Mouse (Mus musculus): ENCODE measurements at regions not wholly inside any gene's neighbourhood (a gene's known extent, or its start where the extent isn't known, plus 50 kb on each side); places are given as distances from the start of the nearest gene placed in this dataset.

DNA sequence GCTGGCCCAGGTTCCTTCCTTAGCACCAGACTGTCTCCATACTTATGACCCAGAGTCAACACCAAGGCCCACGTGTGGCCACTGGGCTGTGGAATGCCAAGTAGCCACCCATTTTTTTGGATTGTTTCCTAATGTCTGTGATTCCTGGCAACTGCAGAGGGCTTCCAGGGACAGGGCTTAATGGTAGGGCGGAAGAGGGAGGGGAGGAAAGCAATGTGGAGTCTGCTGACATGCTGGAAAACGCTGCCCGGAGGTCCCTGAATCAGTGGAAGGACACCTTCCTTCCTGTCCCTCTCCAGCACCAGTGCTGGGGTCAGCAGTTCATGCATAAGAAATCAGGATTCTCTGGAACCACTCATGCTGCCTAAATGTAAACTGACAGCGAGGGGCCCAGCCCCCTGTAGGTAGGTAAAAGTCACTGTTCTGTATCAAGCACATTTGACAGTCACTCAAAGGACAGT lies 90.8 kb downstream of the Iyd start:
- DNase-seq = peak; percentile 66 to 73
- intact Hi-C loops (cut with DNase I) = loop anchor here (5.0 kb wide), 4 partner anchors 33 to 132 kb away; partner anchors contain the start of gene Plekhg1

DNA sequence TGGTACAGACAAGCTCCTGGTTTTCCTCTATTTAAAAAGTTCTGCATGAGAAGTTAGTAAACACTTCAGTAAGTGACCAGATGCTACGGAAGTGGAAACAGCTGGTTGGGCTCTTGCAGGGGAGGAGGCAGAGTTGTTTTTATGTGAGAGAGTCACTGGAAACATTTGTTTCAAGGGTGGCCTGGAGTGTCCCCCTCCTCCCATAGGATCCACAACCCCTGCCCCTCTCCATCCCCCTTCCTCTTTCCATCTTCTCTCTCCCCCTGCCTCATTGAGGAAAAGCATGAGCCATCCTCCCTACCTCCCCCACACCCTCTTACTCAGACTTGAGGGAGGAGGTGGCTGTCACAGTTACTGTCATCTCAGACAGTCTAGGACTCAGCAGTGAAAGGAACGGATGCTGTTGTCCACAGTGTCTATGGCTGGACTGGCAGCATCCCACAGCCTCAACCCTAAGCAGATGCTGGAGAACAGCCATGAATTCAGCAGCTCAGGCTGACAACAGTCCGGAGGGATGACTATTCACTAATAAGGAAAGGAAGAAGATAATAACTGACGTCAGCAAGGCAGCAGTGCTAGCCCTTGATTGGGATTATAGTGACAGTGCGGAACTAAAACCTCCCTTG lies 93.9 kb downstream of the Iyd start:
- peak; percentile 78 to 81 for DNase-seq
- intact Hi-C loops (cut with DNase I) = loop anchor here (5.0 kb wide), 4 partner anchors 37 to 128 kb away; partner anchors contain the start of gene Plekhg1

DNA sequence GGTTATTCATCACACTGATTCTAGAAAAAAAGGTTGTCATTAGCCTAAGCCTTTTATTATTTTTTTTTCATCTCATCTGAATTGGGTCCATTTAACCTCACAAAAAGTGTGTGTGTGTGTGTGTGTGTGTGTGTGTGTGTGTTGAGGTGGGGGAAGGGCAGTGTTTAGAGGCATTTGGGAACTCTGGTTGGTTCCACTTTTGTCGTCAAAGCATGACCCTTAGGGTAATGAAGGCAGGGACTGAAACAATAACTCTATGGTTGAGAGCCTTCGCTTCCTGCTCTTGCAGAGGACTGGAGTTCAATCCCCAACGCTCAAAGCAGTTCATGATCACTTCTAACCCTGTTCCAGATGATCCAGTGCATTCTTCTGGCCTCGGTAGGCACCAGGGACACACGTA lies 96.1 kb upstream of the Plekhg1 start:
- intact Hi-C loops (cut with DNase I) = no loop called here

DNA sequence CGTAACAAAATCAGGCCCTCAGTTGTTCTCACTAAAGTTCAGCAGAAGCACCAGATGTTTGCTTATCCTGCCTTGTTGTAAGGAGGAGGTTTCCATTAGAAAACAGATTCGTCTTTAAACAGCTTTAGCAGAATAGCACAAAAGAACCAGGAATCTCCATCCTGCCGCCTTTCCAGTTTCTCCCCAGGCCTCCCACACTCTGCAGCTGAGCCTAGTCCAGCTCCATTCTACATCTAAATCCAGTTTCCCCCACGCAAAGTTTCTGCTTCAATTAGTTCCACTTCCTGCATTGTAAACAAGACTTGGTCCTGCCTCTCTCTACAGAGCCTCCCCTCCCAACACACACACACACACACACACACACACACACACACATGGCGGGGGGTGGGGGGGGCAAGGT lies 95.1 kb upstream of the Plekhg1 start:
- intact Hi-C loops (cut with DNase I) = loop anchor here (5.0 kb wide), 1 partner anchor 47 kb away; no protein-coding TSS in a partner anchor
- DNase-seq = peak; percentile 20 to 28

More for the DNA sequence above, 96.1 kb upstream of the Plekhg1 start:
- DNase-seq = no peak

DNA sequence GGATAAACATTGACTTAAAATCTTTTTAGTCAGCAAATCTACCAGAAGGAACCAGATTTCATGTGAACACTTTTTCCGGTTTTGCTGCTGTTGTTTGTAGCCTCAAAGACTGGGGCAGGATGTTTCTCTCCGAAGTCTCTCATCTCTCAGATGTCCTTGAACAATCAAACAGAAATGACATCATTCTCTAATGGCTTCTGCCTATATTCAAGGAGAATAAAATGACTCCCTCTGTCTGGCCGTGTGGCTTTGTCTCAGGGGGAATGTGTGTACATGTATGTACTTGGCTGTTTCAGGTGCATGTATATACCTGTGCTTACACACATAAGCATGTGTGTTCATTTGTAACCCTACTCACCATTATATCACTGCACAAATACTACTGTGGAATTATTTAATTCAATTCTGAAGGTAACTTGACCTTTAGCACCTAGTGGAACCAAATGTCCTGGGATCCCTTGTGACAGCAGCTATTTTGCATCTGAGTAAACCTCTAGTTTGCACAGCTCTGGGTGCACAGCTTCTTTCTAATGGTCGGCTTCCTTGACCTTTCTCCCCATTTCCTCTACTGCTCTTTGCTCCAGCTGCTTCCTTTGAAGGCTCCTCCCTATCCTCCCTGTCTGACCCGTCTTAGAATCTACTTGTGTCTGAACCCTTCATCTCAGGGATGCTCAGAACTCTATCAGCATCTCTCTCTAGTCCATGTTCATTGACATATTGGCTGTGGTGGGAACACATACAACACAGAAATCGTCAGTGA lies 93.8 kb upstream of the Plekhg1 start:
- intact Hi-C loops (cut with DNase I) = loop anchor here (2.0 to 5.0 kb wide), 2 partner anchors 46 to 94 kb away; partner anchors contain the start of gene Plekhg1
- DNase-seq = no peak

DNA sequence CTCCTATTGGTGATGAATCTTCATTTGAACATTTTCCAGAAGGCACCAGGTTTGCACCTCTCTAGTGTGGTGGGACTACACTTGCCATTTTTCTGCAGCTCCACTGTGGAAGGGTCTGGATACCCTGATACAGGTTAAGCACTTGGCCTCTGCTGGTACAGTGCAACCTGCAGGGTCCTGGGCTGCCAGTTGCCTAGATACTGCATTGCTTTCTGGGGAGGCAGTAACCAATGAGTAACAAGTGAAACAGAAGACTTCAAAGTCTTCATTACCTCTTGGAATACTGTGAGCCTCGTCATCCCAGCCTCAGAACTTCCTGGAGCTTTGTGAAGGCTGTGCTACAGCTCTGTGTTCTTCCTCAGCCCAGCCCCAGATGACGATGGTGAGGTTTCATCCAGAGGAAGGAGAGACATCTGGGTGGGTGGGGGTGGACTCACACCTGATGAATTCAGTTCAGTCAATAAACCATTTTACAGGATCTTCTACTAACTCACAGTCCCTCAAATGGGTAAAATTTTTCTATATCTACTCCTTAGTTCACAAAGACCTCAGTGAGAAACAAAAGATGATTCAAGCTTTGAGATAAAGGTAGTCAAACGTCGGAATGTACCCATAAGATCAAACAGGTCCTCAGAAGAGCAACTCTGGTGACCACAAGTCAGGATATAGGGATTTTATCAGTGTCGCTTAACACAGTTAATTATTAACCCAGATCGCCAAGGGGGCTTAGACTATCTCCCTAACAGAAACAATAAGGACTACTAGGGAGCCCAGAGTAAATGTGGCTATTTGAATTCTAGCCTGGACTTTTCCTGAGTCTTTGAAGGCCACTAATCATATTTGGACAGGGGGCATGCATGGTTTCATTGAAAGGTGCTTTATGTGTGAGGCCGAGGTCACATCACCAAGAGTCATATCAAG lies 92.1 kb upstream of the Plekhg1 start:
- no peak for DNase-seq
- intact Hi-C loops (cut with DNase I) = loop anchor here (2.0 to 5.0 kb wide), 2 partner anchors 44 to 93 kb away; partner anchors contain the start of gene Plekhg1

DNA sequence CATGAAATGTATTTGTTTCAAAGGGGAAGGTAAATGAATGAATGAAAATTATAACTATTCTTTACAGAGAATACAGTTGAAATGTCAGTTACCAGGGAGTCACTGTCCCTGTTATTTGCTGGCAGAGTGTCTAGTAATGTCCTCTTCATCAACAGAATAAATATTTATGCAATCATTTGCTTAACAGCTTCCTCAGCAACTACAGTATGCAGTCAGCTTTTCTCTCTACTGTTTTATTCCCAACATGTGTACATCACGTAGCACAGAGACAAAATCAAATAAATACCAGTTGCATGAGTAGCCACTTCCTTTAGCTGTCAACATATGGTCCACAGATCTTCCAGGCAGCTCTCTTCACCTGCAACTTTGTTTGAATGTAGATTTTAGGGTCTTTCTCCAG lies 90.2 kb upstream of the Plekhg1 start:
- intact Hi-C loops (cut with DNase I) = loop anchor here (5.0 kb wide), 1 partner anchor 42 kb away; no protein-coding TSS in a partner anchor
- no peak for DNase-seq

DNA sequence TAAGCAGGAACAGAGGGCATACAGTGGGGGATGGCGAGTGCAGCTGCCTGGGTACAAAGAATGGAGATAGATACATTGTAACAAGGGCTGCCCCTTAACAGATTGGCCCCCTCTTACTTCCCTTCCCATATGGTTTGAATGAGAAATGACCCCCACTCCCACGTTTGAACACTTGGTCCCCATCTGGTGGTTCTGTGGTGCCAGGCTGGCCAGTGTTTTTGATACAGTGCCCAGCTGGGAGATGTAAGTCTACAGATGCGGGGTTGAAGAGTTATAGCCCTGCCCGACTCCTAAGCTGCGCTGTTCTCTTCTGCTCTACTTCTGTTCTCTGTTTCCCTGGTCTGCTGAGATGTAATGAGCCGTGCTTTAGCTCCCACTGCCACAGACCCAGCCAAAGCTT lies 89.6 kb upstream of the Plekhg1 start:
- intact Hi-C loops (cut with DNase I) = no loop called here

DNA sequence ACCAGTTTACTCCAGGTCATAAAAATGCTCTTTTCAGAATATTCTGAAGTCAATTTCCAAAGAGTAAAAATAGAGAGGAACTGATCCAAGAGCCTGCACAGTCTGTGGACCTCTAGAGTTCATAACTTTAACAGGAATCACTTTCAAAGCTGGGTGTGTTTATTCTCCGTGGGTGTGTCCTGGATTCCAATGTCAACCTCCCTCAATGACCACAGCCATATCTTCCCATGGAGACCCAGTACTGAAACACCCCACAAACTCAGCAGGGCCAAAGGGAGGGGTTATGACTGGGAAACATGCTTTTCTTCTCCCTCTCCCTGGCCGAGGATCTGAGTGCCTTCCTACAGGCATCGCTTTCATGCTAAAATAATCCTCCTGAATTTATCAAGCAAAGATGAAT lies 87.6 kb upstream of the Plekhg1 start:
- intact Hi-C loops (cut with DNase I) = no loop called here
- no peak for DNase-seq

More for the DNA sequence above, 89.6 kb upstream of the Plekhg1 start:
- no peak for DNase-seq

DNA sequence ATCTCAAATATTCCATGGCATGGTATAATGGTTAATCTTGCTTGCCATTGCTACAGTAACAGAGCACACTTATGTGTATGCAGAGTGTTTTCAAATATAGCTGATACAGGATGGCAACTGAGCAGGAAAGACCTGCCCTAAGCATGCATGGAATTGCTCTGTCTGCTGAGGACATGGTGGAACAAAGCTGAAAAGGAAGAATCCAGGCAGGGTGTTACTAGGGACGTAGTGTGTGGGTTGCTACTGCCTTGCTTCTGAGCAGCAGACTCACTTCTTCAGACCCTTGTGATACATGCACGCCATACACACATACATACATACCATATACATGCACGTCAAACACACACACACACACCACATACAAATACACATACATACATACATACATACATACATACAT lies 84.1 kb upstream of the Plekhg1 start:
- no peak for DNase-seq
- intact Hi-C loops (cut with DNase I) = no loop called here

DNA sequence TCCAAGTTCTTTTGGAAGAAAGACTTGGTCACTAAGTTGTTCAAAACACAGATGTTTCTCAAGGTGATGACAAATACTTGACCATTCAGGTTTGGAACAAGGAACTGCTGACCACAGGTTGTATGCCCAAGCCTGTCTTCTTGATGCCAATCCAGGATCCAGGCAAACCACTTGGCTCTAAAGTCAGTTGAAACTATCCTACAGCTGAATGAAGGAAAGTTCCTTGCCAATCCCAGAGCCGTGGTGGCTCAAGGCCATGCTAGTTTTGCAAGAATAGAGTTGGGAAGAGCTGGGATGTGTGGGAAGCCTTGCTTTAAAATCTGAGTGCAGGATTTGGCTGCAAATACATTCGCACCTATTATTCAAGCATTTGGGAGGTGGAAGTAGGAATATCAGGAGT lies 78.0 kb upstream of the Plekhg1 start:
- intact Hi-C loops (cut with DNase I) = no loop called here
- no peak for DNase-seq

DNA sequence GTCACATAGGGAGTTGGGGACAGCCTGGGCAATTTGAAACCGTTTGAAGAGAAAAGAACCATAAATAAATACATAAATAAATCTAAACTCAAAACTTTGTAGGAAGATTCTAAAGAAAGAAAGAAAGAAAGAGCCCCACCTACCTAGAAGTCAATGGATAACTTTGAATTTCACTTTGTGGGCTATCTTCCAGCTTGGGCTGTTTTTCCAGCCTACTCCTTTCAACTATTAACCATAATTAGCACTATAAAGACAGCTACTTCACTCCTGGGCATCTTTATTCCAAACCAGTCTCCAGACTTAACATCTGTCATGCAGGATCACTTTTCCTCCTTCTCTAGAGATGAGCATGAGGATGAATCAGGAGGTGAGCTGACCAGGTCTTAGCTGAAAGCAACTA lies 77.6 kb upstream of the Plekhg1 start:
- intact Hi-C loops (cut with DNase I) = no loop called here

DNA sequence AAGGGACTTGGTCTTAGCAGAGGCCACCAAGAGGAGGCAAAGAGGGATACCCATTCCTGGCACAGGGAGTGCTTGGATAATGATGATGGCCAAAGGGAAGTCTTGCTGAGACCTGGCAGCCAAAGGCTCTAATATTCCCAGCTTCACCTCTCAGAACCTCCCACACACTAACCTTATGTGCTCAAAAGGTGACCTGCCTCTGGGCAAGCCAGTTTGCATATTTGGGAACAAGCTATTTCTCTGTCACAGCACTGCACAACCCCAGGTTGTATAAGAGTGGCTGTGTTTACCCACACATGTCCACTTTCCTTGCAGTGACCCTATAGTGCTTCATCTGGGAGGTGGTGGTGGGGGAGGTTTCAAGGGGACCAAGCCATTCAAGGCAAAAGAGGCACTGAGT lies 76.9 kb upstream of the Plekhg1 start:
- intact Hi-C loops (cut with DNase I) = no loop called here
- DNase-seq = no peak

More for the DNA sequence above, 77.6 kb upstream of the Plekhg1 start:
- no peak for DNase-seq

DNA sequence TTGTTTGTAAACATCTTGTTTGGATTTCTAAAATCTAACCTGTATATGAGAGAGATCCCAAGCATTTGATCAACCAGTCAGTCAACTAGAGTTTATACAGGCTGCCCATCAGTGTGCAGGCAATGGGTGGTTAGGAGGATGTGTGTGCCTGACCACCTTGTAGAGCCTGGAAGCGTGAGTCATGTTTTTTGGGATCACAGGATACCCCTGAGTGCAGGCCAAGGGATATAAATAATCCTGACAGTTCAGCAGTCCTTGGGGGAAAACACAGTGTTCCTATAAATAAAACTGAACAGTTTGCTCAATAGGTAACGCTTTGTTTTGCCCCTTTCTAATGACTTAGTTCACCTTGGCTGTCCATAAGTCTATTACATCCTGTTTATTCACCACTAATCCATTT lies 55.7 kb upstream of the Plekhg1 start:
- intact Hi-C loops (cut with DNase I) = no loop called here
- DNase-seq = peak; percentile 61 to 68

Measured in heart, postnatal 10 days (tissue).